In genomic region chr2:21204912-21205830, GRCm38 (mm10) we compare ENCODE assay signal across 1 mouse cellular context.
TF ChIP-seq lines count a peak whose summit lies in the region.

Gene Enkur (minus strand): TSS chr2:21205365.
Gene Thnsl1 (plus strand): TSS chr2:21205724.

TF ChIP-seq in MEL, 35 proteins besides CTCF, POLR2A, EP300 and RAD21 (continued from another document):
- TF ChIP-seq POLR2AphosphoS2 (IDR thresholded peaks at IDR 0.05; ENCODE audit: low read length) = no peak
- TF ChIP-seq MYC (IDR thresholded peaks at IDR 0.05; ENCODE audit: low read depth, low read length) = 0 out of 2 replicates have a peak, but pooled peaks have one; percentile 18
- no peak for TF ChIP-seq BHLHE40 (IDR thresholded peaks at IDR 0.05; ENCODE audit: borderline replicate concordance, low read depth, low read length)
- TF ChIP-seq TAL1 (IDR thresholded peaks at IDR 0.05; ENCODE audit: low read length) = no peak
- no peak for TF ChIP-seq RCOR1 (IDR thresholded peaks at IDR 0.05; ENCODE audit: low read depth, low read length)
